Mouse (Mus musculus): ENCODE results near the gene Tnip1.
"Not testable (repeated sequence)": the region's sequence is repeated elsewhere in the genome, so short reads cannot be mapped to it uniquely, and the experiment has no call there.

Tnip1 gene

DNA sequence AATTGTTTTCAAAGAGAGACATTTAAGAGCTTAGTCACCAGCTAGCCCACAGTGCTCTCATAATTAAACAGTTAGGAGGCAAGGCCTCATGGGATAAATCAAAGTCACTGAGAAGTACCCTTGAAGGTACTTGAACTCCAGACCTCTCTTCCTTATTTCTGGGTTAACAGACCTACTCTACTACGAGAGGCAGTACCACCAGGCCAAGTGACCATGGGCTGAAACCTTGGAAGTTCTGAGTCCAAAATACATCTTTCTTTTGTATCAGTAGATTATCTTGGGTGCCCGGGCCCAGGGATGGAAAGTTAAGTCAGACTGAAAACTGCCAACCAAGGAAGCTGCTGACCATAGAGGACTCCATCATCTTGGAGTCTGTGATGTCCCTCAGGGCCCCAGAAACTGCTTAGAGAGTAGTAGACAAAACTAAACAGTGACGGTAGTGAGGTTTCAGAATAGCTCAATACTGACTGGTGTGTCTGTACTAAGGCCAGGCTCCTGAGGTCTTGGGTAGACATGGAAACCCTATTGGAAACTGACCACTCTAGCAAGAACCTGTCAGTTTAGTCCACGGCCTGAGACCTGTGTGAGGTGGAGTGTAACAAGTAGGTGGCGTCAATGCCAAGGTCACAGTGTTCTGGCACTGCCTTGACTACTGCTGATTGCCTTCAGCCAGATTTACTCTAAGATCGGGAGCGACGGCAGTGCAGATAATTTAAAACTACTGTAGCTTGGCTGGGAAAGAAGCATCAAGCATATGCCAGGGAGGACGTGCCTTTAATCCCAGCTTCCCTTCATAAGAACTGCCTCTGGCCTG is 50.0 kb downstream of the Tnip1 start:
- in situ Hi-C loops (cut with MseI, MboI) = no loop called here

DNA sequence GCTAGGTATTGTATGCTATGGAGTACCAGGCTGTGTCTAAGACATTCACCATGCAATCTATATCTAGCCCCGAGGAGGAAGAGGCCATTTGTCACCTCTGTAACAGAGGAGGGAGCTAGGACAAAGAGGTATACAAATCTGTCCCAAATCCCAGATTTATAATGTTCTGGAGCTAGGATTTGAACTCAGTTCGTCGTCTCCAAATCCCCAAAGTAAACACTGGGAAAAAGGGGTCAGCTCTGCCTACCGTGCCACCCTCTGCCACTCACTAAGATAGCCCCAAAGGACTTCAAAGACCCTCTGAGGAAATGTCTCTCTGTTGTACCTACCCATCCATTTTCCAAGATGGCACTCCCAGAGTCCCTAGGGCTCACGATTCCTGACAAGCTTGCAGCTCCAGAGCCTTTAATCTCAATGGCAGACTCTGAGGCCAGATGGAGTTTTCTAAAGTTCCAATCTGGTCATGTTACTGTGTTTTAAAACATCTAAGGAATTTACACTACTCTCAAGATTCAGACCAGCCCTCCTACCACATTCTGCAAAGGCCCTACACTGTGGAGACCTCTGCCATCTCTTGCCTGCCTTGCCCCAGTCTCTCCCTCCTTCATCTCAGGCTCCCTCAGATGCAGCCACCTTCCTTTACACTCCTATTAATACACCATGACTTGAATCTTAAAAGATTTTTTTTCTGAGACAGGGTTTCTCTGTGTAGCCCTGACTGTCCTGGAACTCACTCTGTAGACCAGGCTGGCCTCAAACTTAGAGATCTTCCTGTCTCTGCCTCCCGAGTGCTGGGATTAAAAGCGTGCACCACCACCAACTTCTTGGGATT is 50.8 kb downstream of the Tnip1 start:
- in situ Hi-C loops (cut with MseI, MboI) = no loop called here

DNA sequence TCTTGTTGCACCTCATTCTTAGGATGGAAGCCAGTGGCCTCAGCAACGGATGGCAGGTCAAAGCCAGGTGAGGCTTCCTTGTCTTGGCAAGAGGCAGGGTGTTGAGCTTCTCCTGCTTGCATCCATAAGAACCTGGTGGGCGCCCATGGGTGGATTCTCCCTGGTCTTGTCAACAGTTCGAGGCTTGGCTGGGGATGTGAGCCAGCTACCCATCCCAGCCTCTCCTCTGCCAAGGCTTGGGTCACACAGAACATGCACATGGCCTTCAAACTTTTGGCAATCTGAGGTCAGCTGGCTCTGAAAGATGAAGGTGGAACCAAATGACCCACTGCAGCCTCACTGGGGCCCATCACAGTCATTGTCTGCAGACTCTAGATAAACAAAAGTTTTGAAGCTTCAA is 51.5 kb downstream of the Tnip1 start:
- in situ Hi-C loops (cut with MseI, MboI) = no loop called here

DNA sequence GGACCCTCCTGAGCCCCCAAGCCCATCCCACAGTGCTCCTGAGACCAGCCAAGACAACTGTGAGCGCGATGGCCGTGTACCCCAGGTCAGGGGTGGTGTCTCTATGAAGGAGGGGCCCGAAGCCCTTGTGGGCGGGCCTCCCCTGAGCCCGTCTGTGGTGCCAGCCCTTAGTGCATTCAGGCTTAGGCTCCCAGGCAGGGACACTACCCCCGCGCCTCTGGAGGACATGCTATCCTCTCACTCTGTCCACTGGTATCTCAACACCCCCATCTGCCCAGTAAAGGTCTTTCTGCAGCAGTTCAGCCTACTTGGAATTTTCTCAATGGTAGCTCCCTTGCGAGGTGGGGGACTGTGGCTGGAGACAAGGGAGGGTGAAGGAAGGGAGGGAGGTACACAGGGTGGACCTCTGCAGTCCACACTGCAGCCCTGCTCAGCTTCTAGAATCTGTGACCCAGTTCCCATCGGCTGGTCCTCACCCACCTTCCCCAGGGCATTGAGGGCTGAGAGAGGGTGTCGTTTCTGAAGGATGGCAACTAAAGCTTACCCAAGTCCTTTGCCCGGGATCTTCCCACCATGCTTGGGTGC is 52.5 kb downstream of the Tnip1 start:
- in situ Hi-C loops (cut with MseI, MboI) = no loop called here

DNA sequence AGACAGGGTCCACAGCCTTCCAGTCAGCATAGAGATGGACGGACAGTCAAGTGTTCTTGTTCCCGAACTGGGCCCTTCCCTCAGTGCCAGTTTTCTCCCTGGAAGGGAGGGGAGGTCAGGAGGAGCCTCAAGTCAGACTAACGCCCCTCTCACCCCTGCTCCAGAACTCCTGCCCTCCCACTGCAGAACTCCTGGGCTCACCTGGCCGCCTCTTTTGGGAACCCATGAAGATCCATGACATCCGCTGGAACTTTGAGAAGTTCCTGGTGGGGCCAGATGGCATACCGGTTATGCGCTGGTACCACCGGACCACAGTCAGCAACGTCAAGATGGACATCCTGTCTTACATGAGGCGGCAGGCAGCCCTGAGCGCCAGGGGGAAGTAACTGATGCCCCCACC is 53.4 kb downstream of the Tnip1 start:
- in situ Hi-C loops (cut with MseI, MboI) = no loop called here

DNA sequence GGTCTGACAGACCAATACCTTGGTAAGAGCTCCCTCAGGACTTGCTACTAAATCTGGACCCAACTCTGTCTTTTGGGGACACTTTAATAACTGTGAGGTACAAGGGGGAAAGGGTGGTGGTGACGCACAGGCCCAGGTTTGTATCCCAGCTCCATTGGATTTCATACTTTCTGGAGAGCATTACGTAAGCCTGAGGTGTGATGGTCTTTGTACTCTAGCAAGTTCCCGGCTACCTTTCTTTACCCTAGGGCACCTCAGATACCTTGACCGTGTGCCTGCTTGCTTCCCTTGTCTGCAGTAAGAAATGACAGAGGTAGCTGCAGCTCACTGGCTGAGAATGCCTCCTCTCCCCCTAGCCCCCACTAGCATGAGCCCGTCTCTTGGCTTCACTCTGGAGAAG is 55.5 kb downstream of the Tnip1 start:
- in situ Hi-C loops (cut with MseI, MboI) = no loop called here

DNA sequence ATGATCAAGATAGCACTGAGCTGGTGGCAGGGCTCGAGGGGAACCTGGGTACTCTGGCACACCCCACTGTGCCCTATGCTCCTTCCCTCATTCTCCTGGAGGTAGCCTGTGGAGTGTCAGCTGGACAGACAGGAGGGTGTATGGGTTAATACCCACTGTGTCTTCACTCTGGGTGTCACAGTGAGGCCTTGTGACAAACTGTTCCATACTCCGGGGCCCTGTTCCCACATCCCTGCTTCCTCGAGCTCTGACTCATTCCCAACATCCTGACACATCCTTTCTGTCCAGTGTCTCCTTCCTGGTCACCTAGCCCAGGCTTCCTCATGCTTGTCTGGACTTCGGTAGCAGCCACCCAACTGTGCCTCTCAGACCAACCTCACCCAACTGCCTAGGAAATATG is 56.3 kb downstream of the Tnip1 start:
- in situ Hi-C loops (cut with MseI, MboI) = no loop called here

DNA sequence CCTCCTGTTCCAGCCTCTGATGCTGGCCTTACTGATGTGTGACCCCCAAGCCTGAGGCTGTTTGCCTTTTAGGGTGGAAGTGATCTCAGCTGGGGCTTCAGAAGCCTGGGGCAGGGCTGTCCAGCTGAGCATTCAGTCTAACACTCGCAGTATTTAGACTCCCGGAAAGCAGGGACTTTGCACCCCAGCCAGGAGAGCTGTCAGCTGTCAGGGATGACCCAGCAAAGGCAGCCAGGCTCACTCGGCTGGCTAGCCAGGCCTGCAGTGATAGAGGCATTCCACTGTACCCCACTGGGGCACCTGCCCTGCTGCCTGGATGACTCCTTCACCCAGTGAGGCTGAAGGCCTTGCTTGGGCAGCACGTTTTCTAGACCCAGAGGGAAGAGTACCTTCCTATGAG is 56.8 kb downstream of the Tnip1 start:
- in situ Hi-C loops (cut with MseI, MboI) = no loop called here

DNA sequence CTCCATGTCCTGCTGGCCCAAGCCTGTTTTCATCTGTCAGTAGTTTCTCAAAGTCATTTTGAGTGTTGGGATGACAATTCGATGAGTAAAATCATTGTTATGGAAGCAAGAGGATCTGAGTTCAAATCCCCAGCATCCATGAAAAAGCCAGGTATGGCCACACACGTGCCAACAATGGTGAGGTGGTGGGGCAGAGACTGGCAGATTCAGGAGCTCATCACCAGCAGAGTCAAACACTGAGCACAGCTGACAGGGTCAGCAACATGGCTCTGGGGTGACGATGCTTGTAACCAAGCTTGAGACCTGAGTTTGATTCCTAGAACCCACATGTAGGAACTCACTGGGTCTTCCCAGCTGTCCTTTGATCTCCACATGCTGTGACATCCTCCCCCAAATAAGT is 57.6 kb downstream of the Tnip1 start:
- in situ Hi-C loops (cut with MseI, MboI) = no loop called here

DNA sequence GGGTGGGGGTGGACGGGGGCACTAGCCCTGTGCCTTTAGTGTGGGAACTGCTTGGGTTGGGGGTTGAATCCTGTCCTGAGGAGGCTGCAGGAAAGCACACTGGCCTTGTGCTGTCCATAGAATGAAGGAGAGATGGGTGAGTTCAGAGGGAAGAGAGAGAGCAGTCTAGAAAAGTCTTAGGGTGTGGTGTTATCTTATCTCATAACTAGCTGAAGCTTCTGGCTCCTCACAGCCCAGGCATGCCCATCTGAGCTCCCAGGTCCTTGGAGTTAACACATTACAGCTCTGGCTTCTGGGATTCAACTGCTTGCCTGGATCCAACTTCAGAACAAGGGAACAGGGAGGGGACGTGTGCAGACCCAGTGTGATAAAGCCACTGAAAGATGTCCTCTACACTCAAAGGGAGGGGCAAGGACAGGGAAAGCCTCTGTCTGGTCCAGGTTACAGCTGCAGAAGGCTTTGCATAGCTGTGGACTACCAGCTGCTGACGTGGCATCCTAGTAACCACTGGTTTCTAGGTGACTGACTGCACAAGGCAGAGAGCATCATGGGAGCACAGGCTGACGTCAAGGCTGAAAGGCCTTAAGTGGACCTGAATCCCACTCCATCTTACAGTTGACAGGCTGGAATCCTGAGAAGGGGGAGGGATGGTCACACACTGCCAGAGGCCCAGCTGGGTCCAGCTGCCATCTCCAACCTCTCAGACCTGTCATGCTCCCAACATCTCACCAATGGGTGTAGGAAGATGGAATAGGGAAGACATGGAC is 58.6 kb downstream of the Tnip1 start:
- in situ Hi-C loops (cut with MseI, MboI) = no loop called here

DNA sequence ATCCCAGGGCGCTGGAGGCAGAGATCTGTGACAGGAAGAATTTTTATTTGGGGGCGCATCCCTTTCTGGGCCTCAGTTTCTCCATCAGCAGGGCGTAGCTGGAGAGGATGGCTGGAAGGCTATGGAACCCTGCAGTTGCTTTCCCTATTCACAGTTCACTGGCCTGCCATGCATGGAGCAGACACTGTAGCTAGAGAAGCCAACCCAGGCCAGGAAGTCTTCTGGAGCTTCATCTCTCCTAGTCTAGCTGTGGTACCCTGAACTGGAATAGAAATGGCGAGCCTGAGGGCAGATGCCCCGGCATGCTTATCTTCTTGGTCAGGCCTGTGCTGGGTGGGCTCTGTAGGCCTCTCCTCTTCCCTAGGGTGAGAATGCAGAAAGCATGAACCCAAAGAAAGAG is 59.4 kb downstream of the Tnip1 start:
- in situ Hi-C loops (cut with MseI, MboI) = no loop called here

DNA sequence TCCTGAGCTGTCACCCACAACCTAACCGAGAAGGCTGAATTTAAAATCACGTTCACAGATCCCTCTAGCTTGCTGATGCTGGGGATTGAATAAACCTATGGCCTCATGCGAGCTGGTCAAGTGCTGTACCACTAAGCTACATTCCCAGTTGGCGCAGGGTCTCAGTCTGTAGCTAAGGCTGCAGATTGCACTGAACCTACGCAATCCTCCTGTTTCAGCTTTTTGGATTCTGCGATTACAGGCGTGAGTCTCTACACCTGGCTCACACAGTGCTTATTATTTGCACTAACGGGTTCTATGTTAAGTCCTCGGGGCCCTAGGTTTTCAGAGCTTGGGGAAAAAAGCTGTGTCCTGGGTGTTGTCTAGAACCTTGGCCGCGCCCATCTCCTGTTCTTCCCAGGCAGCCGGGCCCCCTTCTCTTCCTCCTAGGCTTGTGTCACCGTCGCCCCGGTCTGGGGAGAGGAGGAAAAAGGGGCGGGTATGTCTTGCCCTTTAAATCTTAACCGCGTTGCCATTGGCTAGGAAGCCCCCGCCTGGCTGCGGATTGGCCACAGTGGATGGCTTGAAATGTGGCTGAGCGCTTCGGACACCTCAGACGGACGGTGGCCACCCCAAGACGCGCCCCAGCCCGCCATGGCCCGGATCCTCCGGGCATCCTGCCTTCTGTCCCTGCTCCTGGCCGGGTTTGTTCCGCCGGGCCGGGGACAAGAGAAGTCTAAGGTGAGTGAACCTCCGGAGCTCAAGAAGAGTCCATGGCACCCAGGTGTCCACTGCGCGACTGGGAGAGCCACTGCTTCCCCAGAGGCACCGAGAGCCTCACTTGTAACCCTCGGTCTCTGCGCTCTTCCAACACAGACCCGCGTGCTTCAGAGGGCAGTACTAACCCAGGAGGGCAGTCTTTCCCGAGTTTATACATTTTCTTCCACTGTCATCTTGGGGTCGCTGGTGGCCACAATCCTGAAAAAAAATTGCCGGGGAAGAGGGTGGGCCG is 60.1 kb downstream of the Tnip1 start, which contains the start of gene Gpx3:
Gene Gpx3 (plus strand): TSS at position 121 of the 991 bp plus-strand sequence.
- in situ Hi-C loops (cut with MseI, MboI) = no loop called here

DNA sequence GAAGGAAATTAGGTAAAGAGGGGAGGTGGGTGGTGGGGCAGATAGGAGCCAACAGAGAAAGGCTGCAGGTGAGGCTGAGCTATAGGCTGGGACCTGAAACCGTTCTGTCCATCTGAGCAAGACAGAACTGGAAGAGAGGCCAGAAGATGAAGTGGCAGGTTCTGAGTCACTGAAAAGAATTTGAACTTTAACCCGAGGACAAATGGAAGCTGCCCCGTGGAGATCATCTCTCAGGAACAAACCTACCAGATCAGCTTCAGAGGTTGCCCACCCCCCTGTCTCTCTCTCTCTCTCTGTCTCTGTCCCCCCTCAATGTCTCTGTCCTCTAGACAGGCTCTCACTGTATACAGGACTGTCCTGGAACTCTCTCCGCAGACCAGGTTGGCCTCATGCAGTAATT is 63.1 kb downstream of the Tnip1 start:
- in situ Hi-C loops (cut with MseI, MboI) = no loop called here

DNA sequence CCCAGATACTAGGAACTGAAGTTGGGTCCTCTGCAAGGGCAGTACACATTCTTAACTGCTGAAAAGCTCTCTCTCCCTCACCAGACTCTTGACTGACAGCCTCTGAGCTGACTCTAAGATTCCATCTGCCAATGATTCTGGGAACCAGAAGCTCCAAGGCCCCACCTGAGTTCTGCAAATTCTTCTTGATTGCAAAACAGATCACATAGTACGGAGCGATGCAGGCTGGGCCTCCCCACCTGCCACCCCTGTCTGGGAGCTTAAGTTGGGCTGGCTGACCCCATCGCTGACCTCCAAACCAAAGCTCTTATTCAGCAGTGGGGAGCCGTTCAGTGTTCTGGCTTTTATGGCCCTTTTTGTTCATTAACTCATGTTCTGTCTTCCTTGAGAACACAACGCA is 65.2 kb downstream of the Tnip1 start:
- in situ Hi-C loops (cut with MseI, MboI) = no loop called here

DNA sequence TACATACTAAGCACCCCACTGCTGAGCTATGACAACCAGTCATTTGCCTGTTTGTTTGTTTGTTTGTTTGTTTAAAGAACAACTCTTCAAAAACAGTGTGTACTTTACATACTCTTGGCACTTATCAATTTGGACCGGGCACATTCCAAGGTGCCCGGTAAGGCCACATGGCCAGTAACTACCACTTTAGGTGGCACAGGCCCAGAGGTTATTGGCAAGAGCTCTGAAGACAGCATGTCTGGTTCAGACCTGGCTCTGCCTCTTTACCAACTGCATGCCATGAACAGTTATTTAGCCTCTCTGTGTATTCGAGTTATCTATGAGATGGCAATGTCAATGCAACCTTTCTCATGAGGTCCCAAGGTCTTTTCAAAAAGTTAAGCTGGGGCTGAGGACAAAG is 66.1 kb downstream of the Tnip1 start:
- in situ Hi-C loops (cut with MseI, MboI) = not testable (repeated sequence)

DNA sequence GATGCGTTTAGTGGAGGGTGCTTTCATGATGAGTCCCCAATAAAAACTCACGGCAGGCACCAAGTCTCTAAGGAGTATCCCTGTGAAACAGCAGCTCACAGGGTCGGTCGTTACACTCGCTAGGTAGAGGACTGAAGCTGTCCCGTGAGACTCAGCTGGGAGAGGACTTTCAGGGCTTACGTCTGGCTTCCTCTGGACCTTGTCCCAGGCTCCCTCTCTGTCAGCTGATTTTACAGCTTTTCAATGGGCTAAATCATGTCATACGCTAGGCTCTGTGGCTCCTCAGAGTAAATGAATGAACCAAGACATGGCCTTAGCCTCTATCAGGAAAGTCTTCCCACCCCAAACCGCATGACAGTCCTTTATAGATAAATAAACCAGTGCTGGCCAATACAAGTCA is 68.1 kb downstream of the Tnip1 start:
- in situ Hi-C loops (cut with MseI, MboI) = no loop called here

DNA sequence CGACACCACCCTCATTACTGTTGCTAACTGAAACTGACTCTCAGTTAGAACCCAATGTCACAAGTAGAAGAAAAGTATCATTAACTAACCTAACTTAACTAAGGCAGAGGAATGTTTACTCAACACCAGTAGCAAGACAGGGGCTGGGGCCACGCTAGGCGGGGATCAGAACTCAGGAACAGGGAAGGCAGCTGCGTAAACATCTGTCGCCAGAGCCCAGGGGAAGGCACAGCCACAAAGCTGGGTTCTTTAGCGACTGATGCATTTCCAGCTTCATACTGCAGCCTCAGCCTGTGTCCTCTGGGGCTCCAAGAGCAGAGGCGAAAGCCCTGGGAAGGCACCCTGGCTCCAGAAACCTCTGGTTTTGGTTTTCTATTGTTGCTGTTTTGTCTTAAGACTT is 70.6 kb downstream of the Tnip1 start:
- in situ Hi-C loops (cut with MseI, MboI) = no loop called here

DNA sequence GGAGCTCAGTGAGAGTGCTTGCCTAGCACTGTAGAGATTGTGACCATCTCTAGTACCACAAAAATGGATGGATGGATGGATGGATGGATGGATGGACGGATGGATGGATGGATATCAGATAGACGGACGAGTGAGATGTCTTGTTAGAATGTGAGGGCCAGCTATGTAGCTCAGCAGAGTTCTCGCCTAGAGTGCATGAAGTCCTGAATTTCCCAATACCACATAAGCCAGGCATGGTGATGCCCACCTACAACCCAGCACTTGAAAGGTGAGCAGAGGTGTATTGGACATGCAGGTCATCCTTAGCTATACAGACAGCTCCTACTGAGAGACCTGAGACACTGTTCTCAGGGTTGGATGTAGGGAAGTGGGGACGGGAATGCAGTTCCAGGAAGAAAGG is 71.4 kb downstream of the Tnip1 start:
- in situ Hi-C loops (cut with MseI, MboI) = no loop called here

DNA sequence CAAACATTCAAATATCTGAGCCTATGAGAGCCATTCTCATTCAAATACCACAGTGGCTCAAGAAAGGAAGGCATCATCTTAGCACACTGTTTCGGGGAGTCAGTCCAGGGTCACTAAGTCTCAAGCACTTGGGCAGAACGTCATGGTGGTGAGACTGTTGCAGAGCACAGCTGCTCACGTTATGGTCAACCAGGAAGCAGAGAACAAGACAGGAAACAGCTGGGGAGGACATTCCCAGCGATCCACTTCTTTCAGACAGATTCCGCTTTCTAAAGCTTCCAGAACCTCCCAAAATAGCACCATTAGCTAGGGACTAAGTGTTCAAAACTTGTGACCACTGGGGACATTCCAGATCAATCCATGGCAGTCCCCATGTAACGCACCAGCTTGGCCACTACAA is 74.8 kb downstream of the Tnip1 start:
- in situ Hi-C loops (cut with MseI, MboI) = no loop called here

DNA sequence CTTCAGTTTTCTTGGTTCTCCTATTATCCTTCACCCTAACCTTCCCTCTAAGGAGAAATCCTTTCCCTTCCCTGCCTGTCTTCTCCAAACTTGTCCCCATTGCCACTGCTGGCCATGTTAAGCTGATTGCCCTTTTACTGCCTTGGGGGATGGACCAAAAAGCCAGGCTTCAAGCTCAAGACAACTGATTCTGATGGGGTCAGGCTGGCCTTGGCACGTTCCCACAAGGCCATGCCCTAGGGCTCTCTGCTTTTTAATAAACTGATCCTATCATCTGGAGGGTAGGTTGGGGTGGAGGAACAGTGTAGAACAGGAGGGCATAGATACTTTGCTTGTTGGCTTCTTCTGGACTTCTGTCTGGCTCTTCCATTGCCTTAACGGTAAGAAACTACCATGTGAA is 77.3 kb downstream of the Tnip1 start:
- in situ Hi-C loops (cut with MseI, MboI) = no loop called here

DNA sequence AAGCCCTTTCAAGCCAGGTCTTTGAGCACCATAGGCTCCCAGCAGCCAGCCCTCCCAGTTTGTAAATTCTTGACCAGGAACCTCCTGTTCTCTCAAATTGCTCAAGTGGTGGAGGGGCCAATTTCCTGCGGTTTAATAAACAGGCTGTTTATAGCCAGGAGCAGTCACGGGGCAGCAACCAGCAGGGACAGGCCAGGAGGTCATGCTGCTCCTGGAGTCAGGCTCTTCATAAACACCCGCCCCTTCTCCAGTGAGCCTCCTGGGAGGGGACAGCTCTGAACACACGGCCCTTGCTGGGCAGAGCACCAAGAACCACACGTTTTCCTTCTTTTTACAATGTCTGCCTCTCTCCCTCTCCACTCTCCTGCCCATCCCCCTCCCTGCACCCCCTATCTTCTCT is 77.8 kb downstream of the Tnip1 start:
- in situ Hi-C loops (cut with MseI, MboI) = loop anchor here (5.0 kb wide), 1 partner anchor 37 kb away; no protein-coding TSS in a partner anchor

Data from mouse trophoblast stem cell (cell line).